Mouse (Mus musculus): Measurements from ENCODE around the gene Plod1.

Gene Plod1

DNA sequence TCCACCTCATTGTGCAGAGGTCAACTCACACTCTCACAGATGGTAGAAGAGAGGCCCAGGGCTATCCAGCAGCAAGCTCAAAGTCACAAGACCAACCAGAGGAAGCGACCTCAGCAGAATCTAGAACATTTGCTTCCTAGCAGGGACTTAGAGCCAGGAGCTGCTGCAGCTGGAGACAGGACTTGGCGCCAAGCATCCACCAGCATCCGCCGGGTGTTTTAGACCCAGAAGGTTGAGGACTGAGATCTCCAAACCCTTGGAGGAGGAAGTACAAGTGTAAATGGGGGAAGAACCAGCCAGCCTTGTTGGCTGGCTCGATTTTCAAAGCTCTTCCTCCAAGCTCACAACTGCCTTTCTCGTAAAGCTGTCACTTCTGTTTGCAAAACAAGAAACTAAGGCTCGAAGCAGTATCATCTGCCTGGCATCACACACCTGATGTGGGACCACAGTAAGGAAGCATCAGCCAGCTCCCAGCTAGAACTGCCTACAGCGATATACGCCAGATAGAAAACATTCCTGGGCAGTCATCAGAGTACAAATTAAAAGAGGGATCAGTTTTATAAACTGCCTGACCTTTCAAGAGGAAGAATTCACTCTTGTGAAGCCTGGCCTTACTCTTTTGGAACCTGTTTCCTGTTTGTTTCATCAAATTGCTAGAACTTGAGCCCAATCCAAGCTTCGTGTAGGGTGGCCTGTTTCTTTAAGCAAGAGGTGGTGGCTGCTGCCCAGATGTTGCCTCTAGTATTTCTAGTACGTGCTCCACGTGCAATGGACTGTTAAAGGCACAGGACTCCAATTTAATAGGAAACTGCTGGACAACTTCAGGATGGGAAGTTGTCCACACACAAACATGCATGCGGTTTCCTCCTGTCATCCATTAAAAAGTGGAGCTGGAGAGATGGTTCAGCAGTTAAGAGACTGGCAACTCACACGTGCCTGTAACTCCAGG is 1.9 kb upstream of the Plod1 start:
- DNase-seq (ENCODE audit: low spot score in 2 of 2), result no peak

GRCm38 (mm10) chr4:147937486-147937885 is 919 bp upstream of the Plod1 start:
- DNase-seq (ENCODE audit: low spot score in 2 of 2), result no peak

- no peak for DNase-seq (ENCODE audit: low spot score in 2 of 2)
Observed at GRCm38 (mm10) chr4:147937021-147937420, 454 bp upstream of the Plod1 start.

GRCm38 (mm10) chr4:147935904-147936303 is 663 bp downstream of the Plod1 start:
- DNase-seq (ENCODE audit: low spot score in 2 of 2), result no peak

DNA sequence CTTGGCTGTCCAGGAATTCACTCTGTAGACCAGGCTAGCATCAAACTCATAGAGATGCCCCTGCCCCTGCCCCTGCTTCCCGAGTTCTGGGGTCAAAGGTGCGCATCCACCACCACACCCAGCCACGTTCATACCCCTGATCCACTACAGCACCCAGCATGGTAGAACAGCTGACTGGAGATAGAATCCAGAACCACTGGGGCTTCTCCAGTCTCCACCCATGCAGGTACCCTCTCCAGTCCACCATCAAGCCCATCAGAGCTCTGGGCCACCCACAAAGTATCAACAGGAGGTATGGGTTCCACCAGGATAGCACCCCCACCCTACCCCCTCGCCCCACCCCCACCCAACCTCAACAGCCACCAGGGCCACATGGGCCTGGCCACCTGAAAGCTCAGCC is 2.0 kb downstream of the Plod1 start:
- no peak for DNase-seq (ENCODE audit: low spot score in 2 of 2)

GRCm38 (mm10) chr4:147934134-147934533 is 2.4 kb downstream of the Plod1 start:
- DNase-seq (ENCODE audit: low spot score in 2 of 2), result no peak

- DNase-seq (ENCODE audit: low spot score in 2 of 2), result no peak
Observed at GRCm38 (mm10) chr4:147930946-147931345, 5.6 kb downstream of the Plod1 start.

DNA sequence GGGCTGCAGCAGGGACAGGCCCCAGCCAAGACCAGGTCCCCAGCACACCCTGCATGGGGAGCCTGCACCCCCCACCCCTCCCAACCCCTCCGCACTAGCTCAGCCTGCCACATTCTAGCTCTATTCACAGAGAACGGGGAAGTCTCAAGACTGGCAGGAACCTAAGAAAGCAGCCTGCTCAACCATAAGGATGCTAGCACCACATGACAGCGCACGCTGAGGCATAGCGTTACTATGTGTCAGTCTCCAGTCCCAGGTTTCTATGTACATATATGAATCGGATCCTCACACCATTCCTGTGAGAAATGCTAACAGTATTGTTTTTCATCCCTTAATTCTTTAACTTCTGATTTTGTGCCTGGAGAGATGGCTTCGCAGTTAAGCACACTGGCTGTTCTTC is 8.0 kb downstream of the Plod1 start:
- DNase-seq (ENCODE audit: low spot score in 2 of 2), result no peak

- DNase-seq (ENCODE audit: low spot score in 2 of 2), result no peak
Observed at GRCm38 (mm10) chr4:147928136-147928535, 8.4 kb downstream of the Plod1 start.

DNA sequence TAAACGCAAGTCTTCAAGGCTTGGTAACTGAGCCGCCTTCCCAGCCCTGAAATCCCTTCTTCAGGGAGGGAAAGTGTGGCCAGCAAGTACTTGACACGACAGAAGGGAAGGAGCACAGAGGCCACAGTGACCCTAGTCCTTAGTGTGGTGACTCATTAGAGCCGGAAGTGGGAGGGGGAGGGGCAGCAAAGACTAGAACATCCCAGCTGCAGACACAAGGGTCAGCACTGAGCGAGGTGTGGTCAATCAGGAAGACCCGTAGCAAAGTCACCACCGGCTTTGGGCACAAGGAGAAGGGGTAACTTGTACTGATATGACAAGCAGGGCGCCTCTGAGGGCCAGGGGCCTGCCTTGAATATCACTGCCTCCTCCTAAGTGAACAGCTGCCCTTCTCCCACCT is 8.9 kb downstream of the Plod1 start:
- no peak for DNase-seq (ENCODE audit: low spot score in 2 of 2)

DNA sequence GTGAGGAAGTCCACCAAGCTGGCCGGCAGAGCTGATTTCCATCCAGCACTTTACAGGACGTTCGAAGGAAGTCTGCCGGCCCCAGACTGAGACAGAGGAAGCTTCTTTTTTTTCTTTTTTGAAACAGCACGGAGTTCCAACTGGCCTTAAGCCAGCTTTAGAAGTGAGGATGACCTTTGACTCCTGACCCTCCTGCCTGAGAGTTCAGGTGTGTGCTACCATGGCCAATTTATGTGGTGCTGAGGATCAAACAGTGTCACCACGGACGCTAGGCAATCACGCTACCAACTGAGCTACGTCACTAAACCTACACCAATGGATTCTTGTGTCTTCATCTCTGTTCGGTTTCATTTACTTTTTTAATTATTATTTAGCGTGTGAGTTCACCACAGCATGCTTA is 14.2 kb downstream of the Plod1 start:
- no peak for DNase-seq (ENCODE audit: low spot score in 2 of 2)

DNA sequence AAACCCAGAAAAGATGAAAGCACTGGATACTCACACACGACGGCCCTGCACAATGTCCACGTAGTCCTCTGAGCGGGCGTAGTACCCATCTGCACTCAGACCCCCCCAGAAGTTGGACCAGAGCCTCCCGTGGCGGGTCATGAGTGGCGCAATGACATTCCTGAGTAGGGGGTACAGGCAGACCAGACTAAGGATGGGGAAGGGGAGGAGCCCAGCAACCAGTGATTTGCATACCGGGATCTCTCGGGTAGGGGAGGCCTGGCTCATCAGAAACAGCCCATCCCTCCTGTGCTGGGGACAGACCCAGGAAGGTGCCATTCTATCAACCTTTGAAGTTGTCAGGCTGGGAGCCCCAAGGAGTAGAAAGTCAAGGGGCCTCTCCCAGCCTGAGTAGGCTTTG is 15.6 kb downstream of the Plod1 start:
- no peak for DNase-seq (ENCODE audit: low spot score in 2 of 2)

- peak; percentile 49 to 62 for DNase-seq (ENCODE audit: low spot score in 2 of 2)
Observed at GRCm38 (mm10) chr4:147918459-147919121, 18.0 kb downstream of the Plod1 start.

DNA sequence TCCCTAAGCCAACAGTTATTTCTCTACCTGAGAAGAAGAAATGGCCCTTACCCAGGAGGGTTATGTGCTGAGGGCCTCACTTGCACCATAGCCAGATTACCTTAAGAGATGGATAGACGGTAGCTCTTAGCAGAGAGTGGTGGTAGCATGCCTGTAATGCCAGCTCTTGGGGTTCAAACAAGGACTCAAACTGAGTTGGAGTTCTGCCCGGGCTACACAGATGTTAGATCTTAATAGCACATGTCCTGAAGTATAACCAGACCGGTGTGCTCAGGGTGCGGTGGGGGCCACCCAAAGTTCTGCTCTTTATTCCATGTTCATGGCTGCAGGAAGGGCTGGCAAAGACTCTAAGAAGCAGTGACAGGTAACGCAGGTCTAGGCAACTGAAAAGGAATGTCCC is 27.1 kb downstream of the Plod1 start:
- DNase-seq (ENCODE audit: low spot score in 2 of 2), result no peak

GRCm38 (mm10) chr4:147906230-147906629 is 30.3 kb downstream of the Plod1 start:
- DNase-seq (ENCODE audit: low spot score in 2 of 2), result no peak

DNA sequence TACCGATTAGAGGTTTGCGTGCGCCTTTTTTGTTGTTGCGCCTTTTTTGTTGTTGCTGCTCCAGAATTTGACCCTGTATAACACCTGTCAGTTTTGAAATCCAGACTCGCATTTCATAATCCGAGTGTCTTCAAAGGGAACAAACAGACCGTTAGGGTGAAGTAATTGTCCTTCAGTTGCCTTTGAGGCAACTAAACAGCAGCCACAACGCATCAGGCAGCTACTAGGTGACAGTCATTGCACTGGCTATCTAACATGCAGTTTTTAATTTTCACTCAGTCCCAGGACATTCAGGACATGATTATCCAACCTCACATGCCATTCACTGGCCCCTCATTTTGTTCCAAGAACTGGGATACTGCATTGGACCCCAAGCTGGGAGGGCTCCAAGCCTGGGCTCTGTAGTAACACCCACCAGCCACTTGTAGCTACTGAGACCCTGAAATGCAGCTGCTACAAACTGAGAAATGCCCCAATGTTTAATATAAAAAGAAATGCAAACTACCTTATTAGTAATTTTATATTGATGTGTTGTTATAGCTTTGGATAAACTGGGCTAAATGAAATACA is 31.4 kb downstream of the Plod1 start:
- peak in 1 of 2 experiments; percentile 19 for DNase-seq (ENCODE audit: low spot score in 2 of 2)

- peak; percentile 87 to 94 for DNase-seq (ENCODE audit: low spot score in 2 of 2)
Observed at GRCm38 (mm10) chr4:147904313-147905089, 32.1 kb downstream of the Plod1 start, which contains the start of gene Mfn2. Mfn2 (minus strand) TSS chr4:147904704.

DNA sequence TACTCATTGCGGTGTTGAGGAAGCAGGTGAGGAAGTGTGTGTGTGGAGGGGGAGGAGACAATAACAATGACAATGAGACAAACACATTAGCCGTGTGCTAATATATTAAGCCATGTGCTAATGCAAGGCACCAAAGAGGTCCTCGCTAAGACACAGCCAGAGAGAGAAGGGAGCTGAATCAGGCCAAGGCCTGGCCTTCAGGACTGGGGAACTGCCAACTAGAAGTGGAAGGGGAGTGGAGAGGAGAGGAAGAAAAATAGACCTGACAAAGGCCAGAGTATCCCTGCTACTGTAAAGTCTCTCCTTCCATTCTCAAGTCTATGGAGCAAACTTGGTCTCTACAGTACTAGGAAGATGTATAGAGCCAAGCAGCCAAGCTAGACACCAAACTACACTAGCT is 33.0 kb downstream of the Plod1 start:
- DNase-seq (ENCODE audit: low spot score in 2 of 2), result no peak

DNA sequence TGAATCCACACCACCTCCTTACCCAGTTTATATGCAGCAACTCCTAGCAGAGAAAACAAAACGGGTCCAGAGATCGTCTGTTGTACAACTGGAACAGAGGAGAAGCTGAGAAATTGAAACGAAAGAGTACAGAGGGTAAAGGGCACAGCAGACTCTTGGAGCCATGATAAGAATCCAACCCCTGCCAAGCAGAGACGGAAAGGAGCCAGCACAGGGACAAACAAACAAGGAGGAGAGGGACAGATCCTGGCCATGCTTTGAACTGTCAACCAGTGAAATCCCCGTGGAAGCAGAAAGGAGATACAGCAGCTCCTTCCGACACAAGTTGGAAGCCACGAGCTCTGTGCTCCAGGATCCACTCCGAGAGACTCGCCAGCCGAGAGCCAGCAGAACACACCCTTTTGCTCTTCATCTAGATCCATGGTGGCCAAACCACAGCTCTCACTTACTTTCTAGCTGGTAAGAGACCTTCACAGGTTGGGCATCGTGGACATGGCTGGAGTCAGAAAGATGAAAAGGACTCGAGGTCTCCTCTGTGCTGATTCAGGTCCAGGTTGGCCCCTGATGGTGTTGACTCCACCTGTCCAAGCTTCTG is 33.6 kb downstream of the Plod1 start:
- DNase-seq (ENCODE audit: low spot score in 2 of 2), result no peak

GRCm38 (mm10) chr4:147900452-147900851 is 36.1 kb downstream of the Plod1 start:
- no peak for DNase-seq (ENCODE audit: low spot score in 2 of 2)

- peak in 1 of 2 experiments; percentile 15 for DNase-seq (ENCODE audit: low spot score in 2 of 2)
Observed at GRCm38 (mm10) chr4:147897348-147897747, 39.2 kb downstream of the Plod1 start.
